Mouse (Mus musculus): ENCODE data around the gene Gm45716.

GRCm38 (mm10) chr11:90259071-90259470 lies 71.6 kb downstream of the Gm45716 start:
- TF ChIP-seq CTCF (IDR thresholded peaks at IDR 0.05; ENCODE audit: extremely low read depth, insufficient read length, insufficient replicate concordance, low read depth, low read length) = no peak
- no peak for TF ChIP-seq POLR2A (IDR thresholded peaks at IDR 0.05; ENCODE audit: low read depth, low read length)
